Comparison of ENCODE assay signal across 15 mouse cellular contexts in genomic region chr2:51222851-51223250, GRCm38 (mm10).
"Had no signal": no experiment of that assay in that cellular context is flagged by ENCODE, and none has a peak within 500 bp of the region (broad histone marks: within the 10 kb centered on the region; RNA-seq: fewer than 3 reads in every experiment).

No protein-coding gene starts in this region.

- H3K4me1 ChIP-seq: liver, embryonic 15.5 days; megakaryocyte, embryonic 14.5 days; neural tube, embryonic 12.5 days had no signal

- H3K36me3 ChIP-seq: liver, embryonic 15.5 days; lung, embryonic 15.5 days; neural tube, embryonic 12.5 days had no signal

- H3K9ac ChIP-seq: liver, embryonic 15.5 days; liver, postnatal 0 days; lung, embryonic 15.5 days; neural tube, embryonic 12.5 days had no signal

- H3K27me3 ChIP-seq: liver, embryonic 15.5 days; lung, embryonic 15.5 days; megakaryocyte, embryonic 14.5 days; neural tube, embryonic 12.5 days had no signal

- H3K4me3 ChIP-seq: liver, embryonic 15.5 days; lung, embryonic 15.5 days; megakaryocyte, embryonic 14.5 days; neural tube, embryonic 12.5 days had no signal

- H3K27ac ChIP-seq: liver, embryonic 15.5 days; lung, embryonic 15.5 days; neural tube, embryonic 12.5 days had no signal

- H3K4me2 ChIP-seq: liver, embryonic 15.5 days; lung, embryonic 15.5 days; midbrain, embryonic 11.5 days; neural tube, embryonic 12.5 days had no signal

- DNase-seq: liver, postnatal 0 days; lung, adult 2 months; lung, postnatal 4 days; midbrain, embryonic 14.5 days; right cerebral cortex, postnatal 14 days; thymus, adult 18-20 months; thymus, postnatal 14 days; thymus, postnatal 36 days had no signal

- H3K9me3 ChIP-seq: liver, embryonic 15.5 days; lung, embryonic 15.5 days; megakaryocyte, embryonic 14.5 days; neural tube, embryonic 12.5 days had no signal

- ATAC-seq: liver, postnatal 0 days; lung, postnatal 0 days; midbrain, embryonic 16.5 days had no signal
